Mouse (Mus musculus): ENCODE results near the gene Dcxr.
A peak's percentile ranks its signal among the peaks of the same experiment; 100 is the strongest.
"Not testable (repeated sequence)": the region's sequence is repeated elsewhere in the genome, so short reads cannot be mapped to it uniquely, and the experiment has no call there.

Gene Dcxr

DNA sequence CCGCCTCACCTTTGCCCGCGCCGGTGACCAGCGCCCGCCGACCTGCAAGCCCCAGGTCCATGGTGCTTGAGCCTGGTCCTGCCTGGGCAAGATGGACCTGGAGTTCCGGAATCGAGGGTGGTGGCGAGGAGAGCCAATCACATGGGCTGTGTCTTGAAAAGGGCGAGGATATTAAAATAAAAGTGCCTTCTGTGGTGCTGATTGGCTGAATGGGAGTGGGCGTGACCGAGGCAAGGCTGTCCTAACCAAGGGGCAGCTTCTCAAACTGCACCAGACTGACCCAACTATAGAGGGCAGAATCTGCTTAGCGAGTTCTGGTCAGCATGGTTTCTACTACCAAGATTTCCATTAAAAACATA is at the start of gene Dcxr:
Gene Dcxr, minus strand, starts transcription at position 113 of the 359 bp plus-strand sequence.
- DNase-seq, result peak; percentile 91

DNA sequence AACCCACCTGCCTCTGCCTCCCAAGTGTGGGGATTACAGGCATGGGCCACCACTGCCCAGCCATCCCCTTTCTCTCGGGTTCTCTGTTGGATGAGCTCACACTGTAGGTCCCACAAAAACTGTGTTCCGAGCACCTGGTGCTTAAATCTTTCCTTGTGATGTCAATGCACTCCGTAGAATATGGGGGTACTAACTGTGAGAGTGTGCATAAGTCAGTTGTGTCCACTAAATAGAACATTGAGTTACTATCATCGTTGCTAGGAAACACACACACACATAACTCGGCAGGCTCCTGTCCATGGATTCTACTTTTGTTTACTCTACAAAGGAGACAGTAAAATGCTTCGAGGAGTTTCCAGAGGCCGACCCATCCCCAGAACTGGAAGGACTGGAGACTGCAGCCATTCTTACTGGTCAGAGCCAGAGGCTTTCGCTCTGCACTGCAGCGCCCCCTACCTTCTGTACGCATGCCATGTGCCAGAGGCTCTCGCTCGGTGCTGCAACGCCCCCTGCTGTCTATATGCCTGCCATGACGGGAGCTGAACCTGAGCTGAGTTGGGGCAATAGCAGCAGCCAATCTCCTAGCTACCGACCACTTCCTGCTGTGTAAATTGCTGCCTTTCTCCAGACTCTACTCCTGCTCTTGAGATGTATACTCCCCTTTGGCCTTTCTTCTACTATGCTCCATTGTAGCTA is 48.8 kb upstream of the Dcxr start:
- peak; percentile 95 for DNase-seq

DNA sequence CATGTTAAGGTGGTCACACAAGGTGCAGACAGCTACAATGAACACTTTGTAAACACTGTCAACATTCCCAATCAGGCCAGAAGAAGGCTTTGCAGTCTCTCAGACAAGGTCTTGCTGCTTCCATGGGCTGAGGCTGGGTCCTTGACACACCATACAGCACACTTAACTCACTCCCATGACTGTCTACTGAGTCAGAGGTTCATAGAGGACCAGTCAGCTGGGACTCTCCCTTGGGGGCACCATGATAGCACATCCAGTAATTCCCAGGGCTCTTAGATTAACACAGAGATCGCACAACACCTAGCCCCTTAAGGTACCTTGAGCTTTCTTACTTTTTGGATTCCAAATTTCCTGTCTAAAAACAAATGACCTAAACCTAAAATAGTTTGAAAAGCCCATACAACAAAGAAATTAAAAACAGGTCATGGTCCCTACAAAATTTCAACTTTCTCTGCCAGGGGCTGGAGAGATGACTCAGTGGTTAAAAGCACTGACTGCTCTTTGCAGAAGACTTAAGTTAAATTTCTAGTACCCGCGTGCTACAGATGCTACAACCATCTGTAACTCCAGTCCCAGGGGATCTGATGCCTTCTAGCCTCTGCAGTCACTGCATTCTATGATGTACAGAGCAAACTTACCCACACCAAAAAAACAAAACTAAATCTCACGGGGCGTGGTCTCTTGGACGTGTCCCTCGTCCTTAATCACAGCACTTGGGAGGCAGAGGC is 46.5 kb upstream of the Dcxr start:
- DNase-seq, result no peak

DNA sequence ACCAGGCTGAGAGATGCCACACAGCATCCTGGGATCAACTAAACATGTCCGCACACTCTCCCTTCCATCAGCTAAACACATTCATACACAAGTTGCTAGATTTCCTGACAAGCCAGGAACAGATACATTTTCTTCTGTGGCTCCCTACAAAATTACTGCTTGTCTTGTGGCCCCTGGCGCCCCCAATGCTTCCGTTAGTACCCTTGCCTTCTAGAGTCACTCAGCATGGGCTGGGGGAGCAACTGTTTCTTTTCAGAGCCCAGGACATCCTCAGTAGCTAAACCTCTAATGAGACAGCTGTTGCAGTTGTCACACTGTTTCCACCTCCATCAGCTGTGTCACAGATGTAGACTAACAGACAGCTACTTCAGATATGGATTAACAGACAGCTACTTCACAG is 45.7 kb upstream of the Dcxr start:
- DNase-seq, result no peak

DNA sequence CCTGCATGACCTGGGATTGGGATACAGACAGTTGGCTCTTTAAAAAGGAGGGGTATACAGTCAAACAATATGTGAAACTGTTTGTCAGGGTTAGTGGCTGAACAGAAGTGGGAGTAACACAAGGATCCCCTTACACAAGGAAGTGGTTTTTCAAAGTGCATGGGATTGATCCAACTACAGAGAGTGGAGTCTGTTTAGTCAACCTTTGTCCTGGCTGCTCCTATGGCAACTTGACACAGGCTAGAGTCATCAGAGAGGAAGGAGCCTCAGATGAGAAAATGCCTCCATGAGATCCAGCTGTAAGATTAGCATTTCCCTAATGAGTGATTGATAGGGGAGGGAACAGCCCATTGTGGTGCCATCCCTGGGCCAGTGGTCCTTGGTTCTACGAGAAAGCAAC is 41.1 kb upstream of the Dcxr start:
- no peak for DNase-seq

DNA sequence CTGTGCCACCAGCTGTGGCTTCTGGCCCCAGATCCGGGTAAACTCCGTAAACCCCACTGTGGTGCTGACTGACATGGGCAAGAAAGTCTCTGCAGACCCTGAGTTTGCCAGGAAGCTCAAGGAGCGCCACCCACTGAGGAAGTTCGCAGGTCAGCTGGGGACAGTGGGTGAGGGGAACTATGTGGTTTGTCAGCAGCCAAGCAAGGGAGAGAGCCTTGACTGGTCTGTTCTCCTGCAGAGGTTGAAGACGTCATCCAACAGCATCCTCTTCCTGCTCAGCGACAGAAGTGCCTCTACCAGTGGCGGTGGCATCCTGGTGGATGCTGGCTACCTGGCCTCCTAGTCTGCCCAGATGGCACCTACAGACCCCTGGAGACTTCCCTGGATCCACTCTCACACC is 39.9 kb upstream of the Dcxr start:
- DNase-seq, result not testable (repeated sequence)

DNA sequence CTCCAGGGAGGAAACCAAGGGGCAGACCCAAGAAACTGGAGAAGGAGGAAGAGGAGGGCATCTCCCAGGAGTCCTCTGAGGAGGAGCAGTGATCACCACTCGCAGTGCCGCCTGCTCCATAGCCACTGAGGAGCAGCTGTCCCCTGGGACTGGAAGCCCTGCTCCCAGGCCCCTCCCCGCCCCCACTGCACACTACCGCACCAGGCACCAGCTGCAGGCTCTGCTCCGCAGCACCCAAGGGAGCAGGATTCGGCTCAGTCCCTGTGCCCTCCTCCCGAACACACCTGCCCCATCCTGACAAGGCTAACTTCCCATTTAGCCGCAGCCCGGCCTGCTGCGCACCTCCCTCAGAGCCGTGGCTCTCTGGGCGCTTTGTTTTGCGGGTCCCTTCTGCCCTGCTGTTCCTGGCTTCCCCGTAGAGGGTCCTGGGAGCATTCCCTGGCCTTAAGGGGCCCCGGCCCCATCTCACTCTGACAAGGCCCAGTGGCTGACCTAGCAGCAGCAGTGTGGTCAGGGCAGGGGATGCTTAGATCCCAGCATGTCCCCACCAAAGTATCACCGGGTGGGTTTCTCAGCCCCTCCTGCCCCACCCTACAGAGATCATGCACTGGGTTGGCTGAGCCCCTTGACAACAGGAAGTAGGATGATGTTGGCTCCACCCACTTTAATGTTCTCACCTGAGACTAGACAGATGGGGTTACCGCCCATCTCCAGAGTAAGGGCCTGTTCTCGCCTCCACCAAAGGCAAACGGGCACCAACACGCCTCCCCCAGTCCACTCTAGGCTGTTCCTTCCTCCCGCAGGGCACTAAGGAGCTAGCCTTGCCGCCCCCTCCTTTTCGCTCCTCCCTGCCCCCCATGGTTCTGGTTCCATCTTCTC is 36.3 kb upstream of the Dcxr start:
- not testable (repeated sequence) for DNase-seq

DNA sequence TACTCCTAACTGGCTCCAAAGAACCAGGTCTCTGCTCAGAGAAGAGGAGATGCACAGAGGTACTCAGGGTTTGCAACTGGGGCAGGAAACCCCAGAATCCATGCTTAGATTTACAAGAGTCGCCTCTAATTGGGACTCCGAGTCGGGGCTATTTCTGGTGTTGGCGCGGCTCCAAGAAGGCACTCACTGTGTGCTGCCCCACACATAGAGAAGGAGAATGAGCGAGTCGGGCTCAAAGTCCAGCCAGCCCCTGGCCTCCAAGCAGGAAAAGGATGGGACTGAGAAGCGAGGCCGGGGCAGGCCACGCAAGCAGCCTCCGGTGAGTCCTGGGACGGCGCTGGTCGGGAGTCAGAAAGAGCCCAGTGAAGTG is 35.6 kb upstream of the Dcxr start, which contains the start of gene Hmga1b:
Gene Hmga1b, plus strand, starts transcription at position 123 of the 370 bp plus-strand sequence.
- not testable (repeated sequence) for DNase-seq

DNA sequence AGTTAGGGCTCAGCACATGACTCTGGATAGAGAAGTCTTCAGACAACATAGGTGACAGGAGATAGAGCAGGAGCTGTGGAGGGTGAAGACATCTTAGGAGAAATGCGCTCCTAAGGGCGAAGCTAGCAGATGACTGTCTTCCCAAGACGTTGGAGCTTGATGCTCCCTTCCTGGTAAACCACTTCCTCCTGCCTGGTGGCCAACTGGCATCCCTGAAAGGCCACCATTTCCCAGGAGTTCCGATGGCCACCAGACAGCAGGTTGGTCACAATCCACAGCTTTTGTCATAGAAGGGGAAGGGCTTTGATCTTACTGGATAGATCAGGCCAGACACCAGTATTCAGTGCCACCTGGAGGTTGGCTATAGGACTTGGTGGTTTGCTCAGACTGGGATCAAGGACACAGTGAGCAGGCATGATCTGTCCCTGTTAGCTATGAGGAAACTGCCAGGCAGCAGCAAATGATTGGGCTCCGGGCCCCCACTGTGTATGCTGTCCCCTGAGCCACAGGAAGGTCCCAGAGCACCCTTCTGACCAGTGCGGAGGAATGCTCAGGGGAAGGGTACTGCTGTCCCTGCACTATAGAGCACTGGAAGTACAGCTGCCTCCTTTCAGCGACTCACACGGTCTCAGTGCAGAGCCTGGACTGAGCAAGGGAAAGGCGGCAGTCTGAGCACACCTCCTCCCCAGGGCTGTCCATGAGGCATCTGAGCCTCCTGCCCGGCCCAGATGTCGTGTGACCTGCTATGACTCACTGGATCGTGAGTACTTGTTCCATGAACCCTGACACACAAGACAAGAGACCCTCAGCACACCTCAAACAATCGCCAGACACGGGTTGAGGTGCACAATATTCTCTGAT is 35.0 kb upstream of the Dcxr start:
- no peak for DNase-seq

DNA sequence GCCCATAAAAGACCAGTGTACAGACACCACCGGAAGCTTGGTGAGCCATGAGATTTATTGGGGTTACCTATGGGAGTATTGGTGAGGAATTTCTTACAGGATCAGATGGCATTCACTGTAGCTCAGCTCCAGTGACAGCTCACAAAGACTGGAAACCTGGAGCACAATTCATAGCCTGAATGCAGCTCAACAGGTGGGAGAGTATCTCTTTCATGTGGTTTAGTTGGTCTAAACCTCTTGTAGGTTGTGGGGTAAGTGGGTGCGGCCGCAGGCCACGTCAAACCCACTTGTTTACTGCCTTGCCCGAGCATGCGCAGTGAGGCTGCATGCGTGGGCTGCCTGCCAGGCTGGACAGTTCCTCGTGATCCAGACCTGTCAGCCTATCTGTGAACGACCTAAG is 33.2 kb upstream of the Dcxr start:
- DNase-seq, result no peak

DNA sequence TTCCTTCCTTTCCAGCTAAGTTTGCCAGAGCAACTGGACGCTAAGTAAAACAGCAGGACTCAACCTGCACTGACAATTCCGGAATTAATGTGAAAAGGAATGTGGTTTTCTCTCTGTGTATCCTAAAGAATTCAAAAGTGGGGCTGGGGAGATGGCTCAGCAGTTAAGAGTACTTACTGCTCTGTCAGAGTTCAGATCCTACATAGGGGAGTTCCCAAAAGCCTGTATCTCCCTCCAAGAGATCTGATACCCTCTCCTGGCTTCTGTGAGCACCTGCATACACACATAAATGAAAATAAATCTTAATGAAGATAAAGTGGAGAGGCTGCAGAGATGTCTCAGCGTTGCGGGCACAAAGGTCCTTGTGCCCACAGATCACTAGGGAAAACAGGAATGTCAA is 24.5 kb upstream of the Dcxr start:
- no peak for DNase-seq

DNA sequence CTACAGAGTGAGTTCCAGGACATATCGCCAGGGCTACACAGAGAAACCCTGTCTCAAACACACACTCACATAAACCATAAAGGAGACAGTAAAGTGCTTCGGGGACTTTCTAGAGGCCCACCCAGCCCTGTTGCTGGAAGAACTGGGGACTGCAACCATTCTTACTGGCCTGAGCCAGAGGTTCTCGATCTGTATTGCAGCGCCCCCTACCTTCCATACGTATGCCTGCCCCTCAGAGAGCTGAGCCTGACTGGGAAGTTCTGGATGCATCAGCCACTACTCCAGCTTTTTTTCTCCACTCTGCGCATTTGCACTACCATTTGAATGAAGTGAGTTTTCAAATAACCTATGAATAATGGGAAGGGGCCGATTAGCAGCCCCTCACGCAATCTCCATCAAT is 22.3 kb upstream of the Dcxr start:
- DNase-seq, result peak; percentile 24

DNA sequence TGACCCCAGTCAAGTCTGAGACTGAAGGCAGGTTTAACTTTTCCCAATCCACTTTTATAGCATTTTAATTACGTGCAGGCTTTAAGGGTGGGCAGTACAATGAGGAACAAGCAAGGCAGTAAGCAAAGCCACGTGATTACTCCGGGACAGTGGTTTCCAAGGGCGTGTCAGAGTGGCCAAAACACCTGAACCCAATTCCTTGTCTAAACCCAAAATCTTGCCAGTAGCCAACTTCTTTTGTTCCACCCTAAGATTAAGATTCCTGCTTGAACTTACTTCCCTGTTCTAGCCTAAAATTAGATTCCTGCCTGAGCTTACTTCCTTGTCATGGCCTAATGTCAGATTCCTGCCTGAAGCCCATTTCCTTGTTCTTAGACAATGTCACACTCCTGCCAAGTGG is 20.9 kb upstream of the Dcxr start:
- no peak for DNase-seq

DNA sequence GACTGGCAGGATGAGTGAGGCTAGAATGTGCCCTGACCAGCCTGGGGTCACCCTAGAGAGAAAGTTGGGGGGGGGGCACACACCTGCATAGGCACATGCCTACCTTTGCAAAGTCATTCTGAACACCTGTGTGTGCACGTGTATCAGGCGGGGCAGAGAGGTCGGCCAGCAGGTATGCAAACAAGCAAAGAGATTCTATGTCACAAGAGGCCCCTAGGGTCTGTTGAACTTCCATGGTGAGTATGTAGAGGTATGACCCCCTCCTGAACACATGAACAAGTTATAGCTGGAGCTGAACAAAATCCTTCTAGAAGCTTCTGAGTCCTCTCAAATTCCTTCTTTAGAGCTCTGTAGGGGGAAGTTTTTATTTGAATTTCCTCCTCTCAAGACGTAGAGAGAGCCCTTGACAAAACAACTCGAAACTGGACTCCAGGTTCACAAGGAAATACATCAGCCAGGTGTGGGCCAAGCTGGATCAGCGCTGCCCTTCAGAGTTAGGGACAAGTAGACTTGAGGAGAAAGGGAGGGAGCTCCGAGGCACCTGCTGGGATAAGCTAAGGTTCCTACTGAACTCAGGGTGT is 17.1 kb upstream of the Dcxr start:
- DNase-seq, result no peak

DNA sequence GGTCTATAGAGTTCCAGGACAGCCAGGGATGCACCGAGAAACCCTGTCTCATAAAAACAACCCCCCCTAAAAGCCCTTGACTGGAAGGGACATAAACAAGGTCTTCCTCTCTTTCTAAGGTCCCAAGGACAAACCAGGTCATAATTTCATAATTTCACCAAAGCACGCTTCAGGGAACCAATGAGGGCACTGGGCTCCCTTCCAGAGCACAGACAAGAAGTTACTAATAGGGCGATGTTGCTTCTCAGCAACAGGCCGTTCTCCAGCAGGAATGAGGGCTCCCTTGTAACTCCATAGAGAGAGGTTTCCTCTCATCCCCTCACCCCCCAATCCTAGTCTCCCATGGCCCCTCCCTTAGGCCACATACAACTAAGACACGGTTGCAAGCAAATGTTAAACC is 13.9 kb upstream of the Dcxr start:
- DNase-seq, result no peak

DNA sequence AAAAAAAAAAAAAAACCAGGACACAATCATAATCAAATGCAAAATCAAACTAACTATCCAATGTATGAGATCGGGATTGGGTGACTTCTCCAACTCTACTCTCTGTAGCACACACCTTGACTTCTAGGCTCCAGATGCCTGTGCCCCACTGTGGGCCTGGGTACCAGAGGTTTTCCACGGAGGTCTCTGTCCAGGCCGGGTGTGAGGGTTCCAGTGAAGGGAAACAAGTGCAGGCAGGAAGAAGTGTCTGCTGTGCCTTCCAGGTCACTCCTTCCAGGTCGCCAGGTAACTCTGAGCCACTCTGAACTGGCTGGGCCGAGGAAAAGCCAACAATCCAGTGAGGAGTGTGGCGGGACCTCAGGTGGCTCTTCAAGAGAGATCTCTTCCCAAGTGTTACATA is 9.3 kb upstream of the Dcxr start:
- DNase-seq, result no peak

DNA sequence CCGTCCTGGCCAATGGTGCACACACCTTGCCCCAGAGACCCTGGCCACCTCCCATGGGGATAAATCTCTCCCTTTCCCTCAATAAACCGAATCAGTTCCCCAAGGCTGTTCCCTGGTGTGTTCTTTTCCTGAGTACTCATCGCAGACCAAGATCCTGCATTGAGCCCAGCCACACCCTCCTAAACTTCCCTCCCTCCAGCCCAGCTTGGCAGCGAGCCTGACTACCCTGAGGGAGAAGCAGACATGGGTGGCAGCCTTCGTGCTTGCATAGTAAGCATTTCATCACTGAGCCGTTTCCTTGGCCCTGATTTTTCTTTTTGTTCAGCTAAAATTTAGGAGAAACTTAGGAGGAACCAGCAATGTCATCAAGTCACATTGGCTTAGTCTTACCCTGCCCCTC is 6.4 kb upstream of the Dcxr start:
- DNase-seq, result no peak

DNA sequence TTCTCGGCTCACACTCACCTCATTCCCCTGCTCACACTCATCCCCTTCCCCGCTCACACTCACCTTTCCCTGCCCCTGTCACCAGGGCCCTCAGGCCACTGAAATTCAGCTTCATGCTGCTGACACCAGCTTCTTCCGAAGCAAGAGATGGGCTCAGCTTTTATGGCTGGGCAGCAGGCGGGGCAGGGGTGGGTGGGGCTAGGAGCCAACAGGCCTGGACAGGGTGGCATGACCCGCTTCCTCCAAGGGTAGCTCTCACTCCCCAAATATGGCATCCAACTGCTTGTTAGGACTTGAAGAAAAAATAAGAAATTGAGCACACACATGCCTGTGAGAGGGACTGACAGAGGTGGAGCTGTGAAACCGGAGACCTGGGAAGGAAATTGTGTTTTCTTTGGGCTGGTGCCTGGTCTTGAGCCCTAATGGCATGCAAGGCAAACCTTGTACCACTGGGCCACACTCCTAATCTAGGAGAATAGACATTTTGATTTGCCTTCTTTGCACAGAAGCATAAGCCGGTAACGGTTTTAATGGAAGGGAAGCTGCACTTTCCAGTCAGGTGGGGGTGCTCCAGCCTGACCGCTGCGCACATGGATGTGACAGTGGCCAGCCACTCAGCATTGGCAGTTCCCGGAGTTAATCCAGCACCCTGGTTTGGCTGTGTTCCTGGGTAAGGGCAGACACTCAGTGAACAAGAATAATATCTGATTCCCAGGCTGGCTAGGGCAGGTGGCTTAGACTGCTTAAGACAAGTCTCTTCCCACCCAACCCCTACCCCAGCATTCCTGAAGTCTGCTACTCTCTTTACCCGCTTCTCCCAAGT is 5.0 kb upstream of the Dcxr start, which contains the start of gene Cbr2:
Gene Cbr2, minus strand, starts transcription at position 257 of the 823 bp plus-strand sequence.
- no peak for DNase-seq

DNA sequence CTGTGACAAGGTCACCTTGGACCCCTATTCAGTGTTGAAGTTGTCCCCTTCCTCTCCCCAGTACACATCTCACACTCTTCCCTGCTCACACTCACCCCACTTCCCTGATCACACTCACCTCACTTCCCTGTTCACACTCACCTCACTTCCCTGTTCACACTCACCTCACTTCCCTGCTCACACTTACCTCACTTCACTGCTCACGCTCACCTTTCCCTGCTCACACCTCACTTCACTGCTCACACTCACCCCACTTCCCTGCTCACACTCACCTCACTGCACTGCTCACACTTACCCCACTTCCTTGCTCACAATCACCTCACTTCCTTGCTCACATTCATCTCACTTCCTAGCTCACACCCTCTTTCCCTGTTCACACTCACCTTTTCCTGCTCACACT is 4.3 kb upstream of the Dcxr start:
- DNase-seq, result no peak

DNA sequence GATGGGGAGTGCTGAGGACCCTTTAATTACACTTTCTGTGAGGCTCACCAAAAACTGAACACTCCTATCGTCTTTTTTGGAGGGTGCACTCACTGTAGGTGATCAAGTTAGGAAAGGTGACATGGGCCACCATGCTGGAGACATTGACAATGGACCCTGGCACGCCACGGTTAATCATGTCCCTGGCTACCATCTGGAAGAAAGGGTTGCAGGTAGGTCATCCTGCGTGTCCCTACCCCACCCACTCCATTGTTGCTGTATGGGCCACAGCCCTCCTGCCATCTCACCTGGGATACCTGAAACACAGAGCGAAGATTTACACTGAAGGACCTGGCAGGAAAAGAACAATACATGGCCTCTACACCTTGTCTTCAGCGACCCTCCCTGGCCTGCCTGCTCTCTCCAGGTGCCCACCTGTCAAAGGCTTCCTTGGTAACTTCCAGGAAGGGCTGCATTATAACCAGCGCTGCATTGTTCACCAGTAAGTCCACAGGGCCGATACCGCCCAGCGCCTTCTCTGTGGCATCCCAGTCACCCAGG is 3.3 kb upstream of the Dcxr start:
- DNase-seq, result no peak

DNA sequence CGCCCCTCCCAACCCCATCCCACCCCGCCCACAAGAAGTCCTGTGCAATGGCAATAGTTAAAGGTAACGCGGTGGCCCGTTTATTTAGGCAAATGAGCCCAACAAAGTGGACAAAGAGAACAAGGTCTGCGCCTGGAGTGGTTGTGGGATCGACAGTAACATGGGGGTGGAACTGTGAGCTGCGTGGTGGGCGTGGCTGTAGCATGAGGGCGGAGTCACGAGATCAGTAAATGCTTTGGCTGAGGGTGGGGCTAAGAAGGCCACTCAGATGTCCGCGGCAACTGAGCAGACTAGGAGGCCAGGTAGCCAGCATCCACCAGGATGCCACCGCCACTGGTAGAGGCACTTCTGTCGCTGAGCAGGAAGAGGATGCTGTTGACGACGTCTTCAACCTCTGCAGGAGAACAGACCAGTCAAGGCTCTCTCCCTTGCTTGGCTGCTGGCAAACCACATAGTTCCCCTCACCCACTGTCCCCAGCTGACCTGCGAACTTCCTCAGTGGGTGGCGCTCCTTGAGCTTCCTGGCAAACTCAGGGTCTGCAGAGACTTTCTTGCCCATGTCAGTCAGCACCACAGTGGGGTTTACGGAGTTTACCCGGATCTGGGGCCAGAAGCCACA is 2.5 kb upstream of the Dcxr start:
- DNase-seq, result peak; percentile 19
